In genomic region chr6:67106493-67106892, GRCm38 (mm10) we compare ENCODE assay signal across 20 mouse cellular contexts.
DNase-seq lines count a peak whose midpoint lies in the region; ATAC-seq and TF ChIP-seq lines count a peak whose summit lies in the region.
"Had no signal": no experiment of that assay in that cellular context is flagged by ENCODE, and none has a peak within 500 bp of the region (broad histone marks: within the 10 kb centered on the region; RNA-seq: fewer than 3 reads in every experiment).

No protein-coding gene starts in this region.

- no peak for ATAC-seq in liver, embryonic 11.5 days (replicated peaks; ENCODE audit: low FRiP score)
- no peak for ATAC-seq in hindbrain, embryonic 14.5 days (ENCODE audit: low FRiP score)

- H3K9ac ChIP-seq in liver, embryonic 11.5 days (ENCODE audit: low read depth, low read length), result no peak overlapping the region
- H3K9ac ChIP-seq in hindbrain, embryonic 14.5 days, result no peak overlapping the region
- H3K9ac ChIP-seq: embryonic facial prominence, embryonic 15.5 days; heart, embryonic 13.5 days; hindbrain, embryonic 13.5 days; limb, embryonic 12.5 days; liver, embryonic 13.5 days; lung, embryonic 15.5 days had no signal

- H3K27ac ChIP-seq in gastrocnemius, adult 2 months, result no peak overlapping the region
- no peak overlapping the region for H3K27ac ChIP-seq in limb, embryonic 10.5 days
- H3K27ac ChIP-seq in liver, embryonic 11.5 days (ENCODE audit: low read depth, low read length), result no peak overlapping the region
- H3K27ac ChIP-seq in hindbrain, embryonic 14.5 days, result no peak overlapping the region
- H3K27ac ChIP-seq: embryonic facial prominence, embryonic 15.5 days; heart, embryonic 13.5 days; hindbrain, embryonic 13.5 days; left cerebral cortex, adult 2 months; limb, embryonic 12.5 days; liver, embryonic 13.5 days; lung, embryonic 15.5 days had no signal

- WGBS in limb, embryonic 10.5 days, result 86% methylated on average over 2 of the region's 2 CpGs
- WGBS in liver, embryonic 11.5 days, result 83% methylated on average over 2 of the region's 2 CpGs
- 90% methylated on average over 2 of the region's 2 CpGs for WGBS in hindbrain, embryonic 14.5 days

- H3K36me3 ChIP-seq in limb, embryonic 10.5 days, result no peaks in the 10 kb centered on the region
- H3K36me3 ChIP-seq in liver, embryonic 11.5 days (ENCODE audit: control insufficient read depth, insufficient read depth, low read length), result no peaks in the 10 kb centered on the region
- no peaks in the 10 kb centered on the region for H3K36me3 ChIP-seq in hindbrain, embryonic 14.5 days (replicated peaks; ENCODE audit: control insufficient read depth, insufficient read depth)
- H3K36me3 ChIP-seq: embryonic facial prominence, embryonic 15.5 days; heart, embryonic 13.5 days; hindbrain, embryonic 13.5 days; limb, embryonic 12.5 days; liver, embryonic 13.5 days; lung, embryonic 15.5 days had no signal

- TF ChIP-seq CTCF in gastrocnemius, adult 2 months (IDR thresholded peaks at IDR 0.05), result no peak

- no peaks in the 10 kb centered on the region for H3K9me3 ChIP-seq in limb, embryonic 10.5 days (replicated peaks)
- H3K9me3 ChIP-seq in liver, embryonic 11.5 days (ENCODE audit: control insufficient read depth, low read length), result no peaks in the 10 kb centered on the region
- H3K9me3 ChIP-seq in hindbrain, embryonic 14.5 days (ENCODE audit: control insufficient read depth, low read length), result no peaks in the 10 kb centered on the region
- H3K9me3 ChIP-seq: embryonic facial prominence, embryonic 15.5 days; heart, embryonic 13.5 days; hindbrain, embryonic 13.5 days; limb, embryonic 12.5 days; liver, embryonic 13.5 days; lung, embryonic 15.5 days had no signal

- peak; percentile 33 for DNase-seq in gastrocnemius, adult 2 months
- no peak for DNase-seq in gastrocnemius, adult 18-20 months (ENCODE audit: low spot score)
- peak; percentile 29 for DNase-seq in ovary, postnatal 36 days (ENCODE audit: low spot score)
- DNase-seq in ovary, postnatal 10 days (ENCODE audit: low spot score), result no peak
- DNase-seq in kidney, adult 9 months, result peak; percentile 89
- no peak for DNase-seq in limb, embryonic 10.5 days (ENCODE audit: low spot score)
- DNase-seq in liver, embryonic 11.5 days (ENCODE audit: low spot score), result no peak
- DNase-seq in hindbrain, embryonic 14.5 days (ENCODE audit: low spot score), result no peak
- DNase-seq: adrenal gland, adult 8-10 months; cerebellum, postnatal 36 days; liver, embryonic 13.5 days; right cerebral cortex, adult 18-20 months; thymus, postnatal 36 days had no signal

- no peak overlapping the region for H3K4me3 ChIP-seq in gastrocnemius, adult 2 months
- no peak overlapping the region for H3K4me3 ChIP-seq in limb, embryonic 10.5 days
- H3K4me3 ChIP-seq in liver, embryonic 11.5 days (ENCODE audit: low read depth, low read length), result no peak overlapping the region
- no peak overlapping the region for H3K4me3 ChIP-seq in hindbrain, embryonic 14.5 days (replicated peaks; ENCODE audit: low read length)
- H3K4me3 ChIP-seq: embryonic facial prominence, embryonic 15.5 days; heart, embryonic 13.5 days; hindbrain, embryonic 13.5 days; left cerebral cortex, adult 2 months; limb, embryonic 12.5 days; liver, embryonic 13.5 days; lung, embryonic 15.5 days had no signal

- H3K4me1 ChIP-seq in limb, embryonic 10.5 days, result peaks cover 6% of the 10 kb centered on the region; the same call in 1 of the 2 replicates
- no peaks in the 10 kb centered on the region; the same call in 1 of the 2 replicates for H3K4me1 ChIP-seq in liver, embryonic 11.5 days (replicated peaks; ENCODE audit: control insufficient read depth, insufficient read depth, low read length)
- no peaks in the 10 kb centered on the region for H3K4me1 ChIP-seq in hindbrain, embryonic 14.5 days (replicated peaks; ENCODE audit: control insufficient read depth, insufficient read depth, low read length)
- H3K4me1 ChIP-seq: hindbrain, embryonic 13.5 days; limb, embryonic 12.5 days had no signal

- no peaks in the 10 kb centered on the region for H3K27me3 ChIP-seq in limb, embryonic 10.5 days (ENCODE audit: low read depth, poor library complexity, severe bottlenecking)
- 0 out of 2 replicates have a peak, but pooled peaks cover 5% of the 10 kb centered on the region for H3K27me3 ChIP-seq in liver, embryonic 11.5 days (replicated peaks; ENCODE audit: control insufficient read depth, insufficient read depth, low read length)
- no peaks in the 10 kb centered on the region for H3K27me3 ChIP-seq in hindbrain, embryonic 14.5 days (ENCODE audit: control insufficient read depth, insufficient read depth, low read length)
- H3K27me3 ChIP-seq: embryonic facial prominence, embryonic 15.5 days; hindbrain, embryonic 13.5 days; limb, embryonic 12.5 days; lung, embryonic 15.5 days had no signal

- intact Hi-C loops in gastrocnemius, adult 2 months (cut with DNase I), result no loop called here

- no peak overlapping the region for H3K4me2 ChIP-seq in liver, embryonic 11.5 days
- no peak overlapping the region for H3K4me2 ChIP-seq in hindbrain, embryonic 14.5 days (replicated peaks)
- H3K4me2 ChIP-seq: embryonic facial prominence, embryonic 15.5 days; heart, embryonic 13.5 days; hindbrain, embryonic 13.5 days; limb, embryonic 12.5 days; liver, embryonic 13.5 days; lung, embryonic 15.5 days; midbrain, embryonic 11.5 days had no signal

Comparison
In these comparisons a context has a peak if more than half of its experiments do, and no peak if none do; other contexts are left out.
1. DNase-seq: peak in gastrocnemius, adult 2 months (single experiment), ovary, postnatal 36 days (single experiment) and kidney, adult 9 months (single experiment); none in gastrocnemius, adult 18-20 months (single experiment), ovary, postnatal 10 days (single experiment), limb, embryonic 10.5 days (single experiment), liver, embryonic 11.5 days (single experiment) and hindbrain, embryonic 14.5 days (single experiment).